Mouse (Mus musculus): ENCODE measurements around the gene Sars. TPM values are rescaled to one million over a fixed set of nuclear protein-coding genes. Genes with fewer than 3 reads are reported as not detected.

Gene Sars
- polyA plus RNA-seq, 1 experiment from 2014 or later, result 99.5 TPM

DNA sequence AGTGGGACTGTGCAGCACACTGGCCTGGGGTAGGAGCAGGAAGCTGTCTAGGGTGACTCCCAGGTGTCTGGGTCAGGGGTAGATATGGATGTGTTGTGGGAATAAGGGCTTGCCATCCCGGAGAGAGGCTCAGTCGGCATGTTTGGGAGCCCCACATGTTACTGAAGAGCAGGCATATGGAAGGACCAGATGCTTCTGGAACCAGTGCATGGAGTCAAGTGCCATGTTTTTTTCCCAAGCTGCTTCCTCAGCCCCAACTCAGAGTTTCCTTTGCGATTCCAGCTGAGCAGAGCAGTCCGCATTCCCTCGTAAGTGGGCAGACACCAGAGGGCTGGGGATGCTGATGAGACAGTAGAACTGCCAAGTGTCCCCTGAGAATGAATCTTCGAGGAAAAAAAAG is 22.0 kb downstream of the Sars start:
- no peak for TF ChIP-seq CTCF (IDR thresholded peaks at IDR 0.05; ENCODE audit: low read depth)
- Histone ChIP-seq H3K9me3 (ENCODE audit: control insufficient read depth) (no peaks in the 10 kb centered on the region), H3K4me2 (replicated peaks; ENCODE audit: low read depth) (no peak overlapping the region), H3K27me3 (replicated peaks; ENCODE audit: control insufficient read depth, insufficient read depth, low read length) (no peaks in the 10 kb centered on the region), H3K36me3 (ENCODE audit: control insufficient read depth, insufficient read depth) (peaks cover 24% of the 10 kb centered on the region), H3K27ac (ENCODE audit: low read depth, low read length) (no peak overlapping the region), H3K4me1 (replicated peaks; ENCODE audit: control insufficient read depth, insufficient read depth, low read length) (no peaks in the 10 kb centered on the region), H3K4me3 (ENCODE audit: low read depth, low read length) (no peak overlapping the region), H3K9ac (ENCODE audit: low read depth, low read length) (no peak overlapping the region)
- no peak for ATAC-seq
- WGBS, result 49% methylated on average over 6 of the region's 6 CpGs

- H3K27ac ChIP-seq (ENCODE audit: low read depth, low read length), result no peak overlapping the region
- ATAC-seq, result peak; percentile 79
- 0% methylated on average over 46 of the region's 48 CpGs for WGBS
These were observed 29.2 kb downstream of the Sars start for GRCm38 (mm10) chr3:108415831-108416223.

GRCm38 (mm10) chr3:108414857-108415830 is 29.9 kb downstream of the Sars start, which contains the start of gene Celsr2:
Gene Celsr2, minus strand, starts transcription at chr3:108415552.
- ATAC-seq, result peak; percentile 34
- Histone ChIP-seq H3K4me3 (ENCODE audit: low read depth, low read length) (peak within 1 kb of the TSS; percentile 53), H3K9ac (ENCODE audit: low read depth, low read length) (peak within 1 kb of the TSS; percentile 48), H3K27me3 (replicated peaks; ENCODE audit: control insufficient read depth, insufficient read depth, low read length) (no peaks in the 10 kb centered on the region; the same call in 1 of the 2 replicates), H3K36me3 (ENCODE audit: control insufficient read depth, insufficient read depth) (no peaks in the 10 kb centered on the region), H3K4me2 (replicated peaks; ENCODE audit: low read depth) (peak within 1 kb of the TSS; percentile 100), H3K27ac (ENCODE audit: low read depth, low read length) (0 out of 2 replicates have a peak within 1 kb of the TSS, but pooled peaks have one; percentile 23), H3K4me1 (replicated peaks; ENCODE audit: control insufficient read depth, insufficient read depth, low read length) (peaks cover 7% of the 10 kb centered on the region; the same call in 1 of the 2 replicates), H3K9me3 (ENCODE audit: control insufficient read depth) (no peaks in the 10 kb centered on the region)
- TF ChIP-seq CTCF (IDR thresholded peaks at IDR 0.05; ENCODE audit: low read depth), result no peak
- 13% methylated on average over 47 of the region's 67 CpGs for WGBS

More at GRCm38 (mm10) chr3:108415831-108416223, 29.2 kb downstream of the Sars start:
- H3K4me1 ChIP-seq (replicated peaks; ENCODE audit: control insufficient read depth, insufficient read depth, low read length), result peaks cover 7% of the 10 kb centered on the region; the same call in 1 of the 2 replicates
- H3K9ac ChIP-seq (ENCODE audit: low read depth, low read length), result peak overlapping the region; percentile 48
- H3K36me3 ChIP-seq (ENCODE audit: control insufficient read depth, insufficient read depth), result no peaks in the 10 kb centered on the region
- no peaks in the 10 kb centered on the region; the same call in 1 of the 2 replicates for H3K27me3 ChIP-seq (replicated peaks; ENCODE audit: control insufficient read depth, insufficient read depth, low read length)
- TF ChIP-seq CTCF (IDR thresholded peaks at IDR 0.05; ENCODE audit: low read depth), result 0 out of 2 replicates have a peak, but pooled peaks have one; percentile 5
- H3K4me2 ChIP-seq (replicated peaks; ENCODE audit: low read depth), result peak overlapping the region; percentile 100
- H3K4me3 ChIP-seq (ENCODE audit: low read depth, low read length), result peak overlapping the region; percentile 53
- H3K9me3 ChIP-seq (ENCODE audit: control insufficient read depth), result no peaks in the 10 kb centered on the region

- Histone ChIP-seq H3K36me3 (ENCODE audit: control insufficient read depth, insufficient read depth) (no peaks in the 10 kb centered on the region), H3K9ac (ENCODE audit: low read depth, low read length) (no peak overlapping the region), H3K4me3 (ENCODE audit: low read depth, low read length) (no peak overlapping the region), H3K4me2 (replicated peaks; ENCODE audit: low read depth) (no peak overlapping the region), H3K27ac (ENCODE audit: low read depth, low read length) (peak overlapping the region; percentile 23), H3K9me3 (ENCODE audit: control insufficient read depth) (no peaks in the 10 kb centered on the region), H3K4me1 (replicated peaks; ENCODE audit: control insufficient read depth, insufficient read depth, low read length) (peaks cover 7% of the 10 kb centered on the region; the same call in 1 of the 2 replicates), H3K27me3 (replicated peaks; ENCODE audit: control insufficient read depth, insufficient read depth, low read length) (no peaks in the 10 kb centered on the region; the same call in 1 of the 2 replicates)
- no peak for TF ChIP-seq CTCF (IDR thresholded peaks at IDR 0.05; ENCODE audit: low read depth)
- ATAC-seq, result no peak
- 97% methylated on average over 35 of the region's 35 CpGs for WGBS
These were observed 31.2 kb downstream of the Sars start for GRCm38 (mm10) chr3:108413634-108414360.

DNA sequence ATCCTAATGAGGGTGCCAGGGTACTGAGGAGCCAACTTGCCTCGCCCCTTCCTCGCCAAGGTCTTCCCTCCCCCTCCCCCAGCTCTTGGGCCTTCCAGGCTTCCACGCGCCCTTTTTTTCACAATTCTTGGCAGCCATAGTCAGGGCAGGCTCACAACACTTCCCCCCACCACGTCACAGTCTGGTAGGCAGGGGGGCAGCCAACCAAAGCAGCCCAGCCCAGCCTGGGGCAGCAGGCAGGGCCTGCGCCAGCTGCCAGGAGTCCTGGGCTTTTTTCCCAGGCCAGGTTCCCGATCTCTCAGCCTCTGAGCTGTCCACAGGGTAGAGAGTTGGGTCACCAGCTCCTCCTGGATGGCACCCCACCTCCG is 33.3 kb downstream of the Sars start:
- no peak overlapping the region for H3K27ac ChIP-seq (ENCODE audit: low read depth, low read length)
- no peaks in the 10 kb centered on the region; the same call in 1 of the 2 replicates for H3K27me3 ChIP-seq (replicated peaks; ENCODE audit: control insufficient read depth, insufficient read depth, low read length)
- H3K36me3 ChIP-seq (ENCODE audit: control insufficient read depth, insufficient read depth), result no peaks in the 10 kb centered on the region
- WGBS, result 74% methylated on average over 8 of the region's 8 CpGs
- no peak for TF ChIP-seq CTCF (IDR thresholded peaks at IDR 0.05; ENCODE audit: low read depth)
- no peaks in the 10 kb centered on the region for H3K9me3 ChIP-seq (ENCODE audit: control insufficient read depth)
- ATAC-seq, result no peak
- H3K4me2 ChIP-seq (replicated peaks; ENCODE audit: low read depth), result no peak overlapping the region
- no peak overlapping the region for H3K4me3 ChIP-seq (ENCODE audit: low read depth, low read length)
- no peak overlapping the region for H3K9ac ChIP-seq (ENCODE audit: low read depth, low read length)
- H3K4me1 ChIP-seq (replicated peaks; ENCODE audit: control insufficient read depth, insufficient read depth, low read length), result peaks cover 7% of the 10 kb centered on the region; the same call in 1 of the 2 replicates

Measured in intestine, postnatal 0 days (tissue).